Mouse (Mus musculus) thymus, postnatal 0 days (tissue): ENCODE data around the gene Nt5c3. TPM values are rescaled to one million over a fixed set of nuclear protein-coding genes. Genes with fewer than 3 reads are reported as not detected.
"Not testable (repeated sequence)": the region's sequence is repeated elsewhere in the genome, so short reads cannot be mapped to it uniquely, and the experiment has no call there.

ENCODE experiments used
- DNase-seq: peaks from one replicate; pipeline ENCODE4 v3.0.0-alpha.2; 2015; ENCODE audit warnings: low spot score
- polyA plus RNA-seq: library from polyadenylated mRNA; unstranded; fragments of >200 nt; fragmentation: Nextera tagmentation; extraction: Ambion mirVana; gene quantifications from 2 replicates; pipeline ENCODE4 v1.2.1, GENCODE M21; 2015

The Nt5c3 gene
- polyA plus RNA-seq, 1 experiment from 2014 or later, result 73.9 TPM

GRCm38 (mm10) chr6:56904982-56905381, 18.8 kb downstream of the Nt5c3 start:
- no peak for DNase-seq

GRCm38 (mm10) chr6:56904330-56904729, 19.4 kb downstream of the Nt5c3 start:
- DNase-seq, result no peak

- DNase-seq, result no peak
Measured at GRCm38 (mm10) chr6:56903831-56904230, 19.9 kb downstream of the Nt5c3 start.

GRCm38 (mm10) chr6:56902606-56903520, 20.9 kb downstream of the Nt5c3 start:
- no peak for DNase-seq

GRCm38 (mm10) chr6:56901824-56902386, 21.8 kb downstream of the Nt5c3 start:
- DNase-seq, result peak; percentile 46

- DNase-seq, result no peak
Measured at GRCm38 (mm10) chr6:56901336-56901735, 22.4 kb downstream of the Nt5c3 start.

GRCm38 (mm10) chr6:56899601-56900000, 24.1 kb downstream of the Nt5c3 start:
- no peak for DNase-seq

GRCm38 (mm10) chr6:56890762-56891161, 33.0 kb downstream of the Nt5c3 start:
- no peak for DNase-seq

- DNase-seq, result no peak
Measured at GRCm38 (mm10) chr6:56888561-56888960, 35.2 kb downstream of the Nt5c3 start.

GRCm38 (mm10) chr6:56879352-56879955, 44.3 kb downstream of the Nt5c3 start:
- no peak for DNase-seq

- no peak for DNase-seq
Measured at GRCm38 (mm10) chr6:56877985-56878384, 45.7 kb downstream of the Nt5c3 start.

GRCm38 (mm10) chr6:56876870-56877269, 46.9 kb downstream of the Nt5c3 start:
- no peak for DNase-seq

- no peak for DNase-seq
Measured at GRCm38 (mm10) chr6:56870027-56870426, 53.7 kb downstream of the Nt5c3 start.

GRCm38 (mm10) chr6:56868565-56868964, 55.2 kb downstream of the Nt5c3 start:
- DNase-seq, result no peak

- DNase-seq, result not testable (repeated sequence)
Measured at GRCm38 (mm10) chr6:56866899-56867298, 56.8 kb downstream of the Nt5c3 start.

- no peak for DNase-seq
Measured at GRCm38 (mm10) chr6:56860205-56860848, 63.4 kb downstream of the Nt5c3 start.

GRCm38 (mm10) chr6:56856748-56857147, 67.0 kb downstream of the Nt5c3 start:
- DNase-seq, result no peak

- no peak for DNase-seq
Measured at GRCm38 (mm10) chr6:56854803-56855202, 68.9 kb downstream of the Nt5c3 start.

- no peak for DNase-seq
Measured at GRCm38 (mm10) chr6:56850315-56850714, 73.4 kb downstream of the Nt5c3 start.

GRCm38 (mm10) chr6:56848974-56849373, 74.8 kb downstream of the Nt5c3 start:
- no peak for DNase-seq

GRCm38 (mm10) chr6:56844365-56844764, 79.4 kb downstream of the Nt5c3 start:
- no peak for DNase-seq

GRCm38 (mm10) chr6:56843229-56843628, 80.5 kb downstream of the Nt5c3 start:
- DNase-seq, result no peak
